Mouse (Mus musculus): ENCODE results near the gene Cbx7.

DNA sequence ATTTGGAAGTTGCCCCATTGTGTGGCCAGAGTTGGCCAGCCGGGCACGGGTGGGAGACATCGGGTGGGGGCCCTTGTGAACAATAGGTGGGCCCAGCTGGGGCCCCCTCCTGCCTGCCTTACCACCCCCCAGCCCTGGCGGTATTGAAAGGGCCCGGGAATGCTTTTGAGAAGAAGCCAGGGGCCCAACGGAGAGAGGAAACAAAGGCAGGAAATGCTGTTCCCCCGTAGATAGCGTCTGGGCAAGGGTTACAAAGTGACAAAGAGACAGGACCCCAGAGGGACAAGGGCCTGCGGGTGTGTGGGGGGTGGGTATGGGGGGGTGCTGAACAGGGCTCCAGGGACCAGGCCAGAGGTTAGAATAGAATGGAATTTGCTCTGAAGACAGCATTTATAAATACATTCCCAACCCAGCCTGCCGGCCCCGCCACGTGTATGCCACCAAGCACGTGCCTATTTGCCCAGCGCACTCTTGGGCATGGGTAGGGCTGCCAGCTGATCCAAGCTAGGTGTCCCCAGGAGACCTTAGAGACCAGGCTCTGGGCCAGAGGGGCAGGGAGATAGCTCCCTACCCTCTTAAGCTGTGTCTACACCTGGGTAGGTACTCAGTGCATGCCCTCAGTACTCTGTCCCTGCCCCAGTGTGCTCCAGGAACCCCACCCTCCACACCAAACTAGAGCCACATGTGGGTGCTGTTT is 33.9 kb upstream of the Cbx7 start:
- TF ChIP-seq CTCF (IDR thresholded peaks at IDR 0.05), result no peak
- peak; percentile 71 for TF ChIP-seq EP300 (IDR thresholded peaks at IDR 0.05)

All from lung, postnatal 0 days (tissue).